Mouse (Mus musculus) olfactory bulb, adult 2 months (tissue): ENCODE data around the gene Tmem239.

ENCODE experiments used
- CTCF ChIP-seq: fragments of 200-500 bp; IDR thresholded peaks from 2 replicates; pipeline ENCODE4 v1.5.1; 2012; ENCODE audit warnings: low read depth, mild to moderate bottlenecking, low read length, moderate library complexity; ENCODE audit not compliant: insufficient read depth
- POLR2A ChIP-seq: fragments of 200-500 bp; IDR thresholded peaks from 2 replicates; pipeline ENCODE4 v1.6.1; 2012; ENCODE audit warnings: mild to moderate bottlenecking, low read depth, low read length, moderate library complexity; ENCODE audit not compliant: insufficient read depth

DNA sequence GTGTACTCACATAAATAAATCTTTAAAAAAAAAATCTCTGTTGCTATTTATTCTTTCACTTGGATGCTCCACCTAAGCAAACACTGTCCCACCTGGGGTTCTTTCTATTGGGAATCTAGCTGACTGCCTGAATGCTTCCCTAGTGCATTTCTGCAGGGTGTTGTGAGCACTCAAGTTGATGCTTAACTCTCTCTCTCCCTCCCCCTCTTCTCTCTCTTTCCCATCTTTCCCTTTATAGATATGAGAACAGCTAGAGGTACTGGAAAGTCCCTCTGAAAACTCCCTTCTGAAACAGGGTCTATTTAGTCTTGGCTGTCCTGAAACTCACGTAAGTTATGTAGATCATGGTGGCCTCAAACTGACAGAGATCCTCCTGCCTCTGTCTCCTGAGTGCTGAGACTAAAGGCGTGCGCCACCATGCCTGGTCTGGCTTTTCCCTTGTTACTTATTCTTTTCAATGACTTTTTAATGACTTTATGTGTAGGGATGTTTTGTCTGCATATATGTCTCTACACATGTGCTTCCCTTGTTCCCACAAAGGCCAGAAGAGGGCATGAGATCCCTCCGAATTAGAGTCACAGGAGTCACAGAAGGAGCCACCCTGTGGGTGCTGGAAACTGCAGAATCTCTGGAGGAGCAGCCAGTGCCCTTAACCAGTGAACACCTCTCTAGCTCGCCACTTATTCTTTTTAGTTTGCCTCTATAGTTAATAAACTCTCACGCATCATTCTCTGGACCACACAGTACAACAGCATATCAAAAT lies 8.0 kb downstream of the Tmem239 start:
- no peak for TF ChIP-seq POLR2A
- TF ChIP-seq CTCF, result no peak
